Mouse (Mus musculus) megakaryocyte, embryonic 14.5 days (primary cell): ENCODE results near the gene Dars.

Experiments used
- FLI1 ChIP-seq: IDR thresholded peaks from 2 replicates; pipeline ENCODE4 v1.6.1; 2012; ENCODE audit warnings: low read length, inconsistent platforms, mixed read lengths
- GATA1 ChIP-seq: IDR thresholded peaks from 3 replicates; pipeline ENCODE4 v1.6.1; 2012; ENCODE audit warnings: mixed read lengths, low read length, inconsistent platforms, borderline replicate concordance

DNA sequence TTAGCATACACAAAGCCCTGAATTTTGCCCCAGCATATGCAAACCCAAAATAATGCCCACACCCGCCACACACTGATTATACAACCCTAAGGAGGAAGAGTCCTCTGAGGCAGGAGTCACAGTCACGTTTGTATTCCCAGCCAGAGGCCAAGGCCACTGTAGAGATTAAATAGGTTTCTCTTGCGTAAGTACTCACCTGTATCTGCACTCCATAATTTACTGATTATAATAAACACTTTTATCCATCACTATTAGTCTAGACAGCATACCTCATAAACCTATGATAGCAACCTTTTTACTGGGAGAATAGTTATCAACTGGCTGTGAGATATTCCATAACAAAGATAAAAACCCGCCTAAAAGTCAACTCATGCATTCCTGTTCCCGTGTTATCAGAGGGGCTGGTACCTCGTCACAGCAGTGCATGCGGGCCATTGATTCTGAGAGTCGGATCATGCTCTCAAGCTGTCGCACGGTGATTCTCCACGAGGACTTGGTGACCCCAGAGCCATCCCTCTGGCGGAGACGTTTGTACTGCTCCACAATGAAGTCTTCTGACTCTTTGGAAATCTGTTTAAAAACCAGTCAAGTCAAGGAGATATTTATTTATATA, 79.4 kb downstream of the Dars start:
- TF ChIP-seq GATA1 (no peak), FLI1 (no peak)
